Comparison of ENCODE assay signal across 8 mouse cellular contexts in genomic region chr1:168357680-168358611, GRCm38 (mm10).
DNase-seq lines count a peak whose midpoint lies in the region; ATAC-seq and TF ChIP-seq lines count a peak whose summit lies in the region.
"Had no signal": no experiment of that assay in that cellular context is flagged by ENCODE, and none has a peak within 500 bp of the region (broad histone marks: within the 10 kb centered on the region; RNA-seq: fewer than 3 reads in every experiment).

No protein-coding gene starts in this region.

- peaks cover 47% of the 10 kb centered on the region for H3K4me1 ChIP-seq in lung, embryonic 16.5 days (replicated peaks; ENCODE audit: control insufficient read depth, insufficient read depth, low read length)
- peaks cover 8% of the 10 kb centered on the region for H3K4me1 ChIP-seq in lung, adult 2 months (ENCODE audit: control insufficient read depth, insufficient read depth, low read length)
- peaks cover 93% of the 10 kb centered on the region for H3K4me1 ChIP-seq in forebrain, embryonic 13.5 days
- H3K4me1 ChIP-seq in liver, embryonic 15.5 days (replicated peaks): no peaks in the 10 kb centered on the region; the same call in 1 of the 2 replicates

- no peak for TF ChIP-seq POLR2A in lung, adult 2 months (IDR thresholded peaks at IDR 0.05; ENCODE audit: borderline replicate concordance, extremely low read depth, low read depth, low read length)

- ATAC-seq in lung, embryonic 16.5 days (ENCODE audit: low read depth): no peak
- peak; percentile 73 for ATAC-seq in forebrain, embryonic 13.5 days
- ATAC-seq in liver, embryonic 15.5 days (ENCODE audit: insufficient read depth): no peak

- no peak overlapping the region for H3K4me3 ChIP-seq in lung, embryonic 16.5 days (ENCODE audit: low read length)
- H3K4me3 ChIP-seq in lung, adult 2 months (replicated peaks; ENCODE audit: extremely low read depth, low read depth, low read length): no peak overlapping the region
- H3K4me3 ChIP-seq in forebrain, embryonic 13.5 days: peak overlapping the region; percentile 25
- H3K4me3 ChIP-seq in liver, embryonic 15.5 days (replicated peaks): no peak overlapping the region
- H3K4me3 ChIP-seq: megakaryocyte, embryonic 14.5 days had no signal

- 34% methylated on average over 26 of the region's 26 CpGs for WGBS in lung, embryonic 16.5 days
- 53% methylated on average over 26 of the region's 26 CpGs for WGBS in lung, adult 2 months
- WGBS in forebrain, embryonic 13.5 days: 3% methylated on average over 26 of the region's 26 CpGs
- 51% methylated on average over 26 of the region's 26 CpGs for WGBS in liver, embryonic 15.5 days (ENCODE audit: insufficient replicate concordance)

- no peak overlapping the region for H3K27ac ChIP-seq in lung, embryonic 16.5 days (ENCODE audit: low read length)
- H3K27ac ChIP-seq in forebrain, embryonic 13.5 days: peak overlapping the region; percentile 88
- no peak overlapping the region for H3K27ac ChIP-seq in liver, embryonic 15.5 days (replicated peaks)

- H3K27me3 ChIP-seq in lung, embryonic 16.5 days (ENCODE audit: control insufficient read depth, insufficient read depth, low read depth, low read length): no peaks in the 10 kb centered on the region
- no peaks in the 10 kb centered on the region for H3K27me3 ChIP-seq in forebrain, embryonic 13.5 days
- H3K27me3 ChIP-seq in liver, embryonic 15.5 days: no peaks in the 10 kb centered on the region
- H3K27me3 ChIP-seq: megakaryocyte, embryonic 14.5 days had no signal

- H3K4me2 ChIP-seq in lung, embryonic 16.5 days (ENCODE audit: low read depth, low read length): peak overlapping the region; percentile 19; the same call in 1 of the 2 replicates
- H3K4me2 ChIP-seq in forebrain, embryonic 13.5 days: peak overlapping the region; percentile 59
- peak overlapping the region; percentile 10; the same call in 1 of the 2 replicates for H3K4me2 ChIP-seq in liver, embryonic 15.5 days

- no peak for TF ChIP-seq CTCF in lung, adult 2 months (IDR thresholded peaks at IDR 0.05; ENCODE audit: insufficient read depth, low read length)

- DNase-seq in lung, adult 2 months: no peak
- no peak for DNase-seq in frontal cortex, postnatal 36 days (ENCODE audit: low spot score in 2 of 2)
- DNase-seq in layer of hippocampus, postnatal 14 days (ENCODE audit: low spot score in 2 of 2): no peak
- DNase-seq in adrenal gland, postnatal 14 days: no peak

- H3K9me3 ChIP-seq in lung, embryonic 16.5 days (ENCODE audit: control insufficient read depth, low read length): no peaks in the 10 kb centered on the region
- no peaks in the 10 kb centered on the region for H3K9me3 ChIP-seq in forebrain, embryonic 13.5 days (replicated peaks)
- H3K9me3 ChIP-seq in liver, embryonic 15.5 days (replicated peaks): no peaks in the 10 kb centered on the region
- H3K9me3 ChIP-seq: megakaryocyte, embryonic 14.5 days had no signal

- peaks cover 4% of the 10 kb centered on the region; the same call in 1 of the 2 replicates for H3K36me3 ChIP-seq in lung, embryonic 16.5 days (ENCODE audit: control insufficient read depth, insufficient read depth, low read length)
- H3K36me3 ChIP-seq in forebrain, embryonic 13.5 days (ENCODE audit: poor library complexity, severe bottlenecking): peaks cover 14% of the 10 kb centered on the region; the same call in 1 of the 2 replicates
- H3K36me3 ChIP-seq in liver, embryonic 15.5 days (replicated peaks): no peaks in the 10 kb centered on the region

- H3K9ac ChIP-seq in lung, embryonic 16.5 days (ENCODE audit: low read length): no peak overlapping the region
- peak overlapping the region; percentile 41 for H3K9ac ChIP-seq in forebrain, embryonic 13.5 days
- no peak overlapping the region for H3K9ac ChIP-seq in liver, embryonic 15.5 days
